Mouse (Mus musculus): ENCODE results near the gene Ccnk.

Gene Ccnk

GRCm38 (mm10) chr12:108225781-108226180, 46.4 kb downstream of the Ccnk start:
- DNase-seq: no peak

DNA sequence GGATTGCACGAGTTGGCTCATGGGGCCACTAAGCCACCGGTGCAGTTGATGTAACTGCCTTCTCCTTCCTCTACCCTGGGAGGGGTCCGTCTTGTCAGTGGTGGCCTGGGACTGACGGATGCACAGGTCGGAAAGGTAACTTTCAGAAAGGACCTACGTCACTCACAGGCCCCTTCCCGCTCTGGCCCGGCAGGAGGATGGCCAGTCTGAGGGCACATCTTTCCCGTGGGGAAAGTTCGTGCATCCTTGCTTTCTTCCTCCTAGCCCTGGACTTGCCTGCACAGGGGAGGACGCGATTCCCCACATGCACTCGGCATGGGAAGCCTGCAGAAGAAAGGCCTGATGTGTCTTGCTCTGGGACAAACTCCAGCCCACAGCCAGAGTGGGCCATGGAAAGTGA, 46.8 kb downstream of the Ccnk start:
- no peak for DNase-seq

GRCm38 (mm10) chr12:108226941-108227340, 47.6 kb downstream of the Ccnk start:
- DNase-seq: no peak

- DNase-seq: no peak
These were observed 48.1 kb downstream of the Ccnk start for GRCm38 (mm10) chr12:108227527-108227926.

DNA sequence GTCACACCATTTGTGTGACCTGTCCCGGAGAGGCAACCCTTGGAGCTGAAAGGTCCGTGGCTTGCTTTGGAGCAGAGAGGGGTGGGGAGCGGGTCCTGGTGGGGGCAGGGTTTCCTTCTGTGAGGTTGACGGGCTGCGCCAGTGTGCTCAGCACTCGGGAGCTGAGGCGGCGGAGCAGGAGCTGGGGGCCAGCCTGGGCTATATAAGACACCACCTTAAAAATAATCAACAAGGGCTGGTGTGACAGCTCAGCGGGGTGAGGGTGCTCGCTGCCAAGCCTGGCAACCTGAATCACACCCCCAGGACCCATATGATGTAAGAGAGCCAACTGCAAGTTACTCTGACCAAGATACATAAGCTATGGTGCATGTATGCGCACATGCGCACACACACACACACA, 50.7 kb downstream of the Ccnk start:
- no peak for DNase-seq

DNA sequence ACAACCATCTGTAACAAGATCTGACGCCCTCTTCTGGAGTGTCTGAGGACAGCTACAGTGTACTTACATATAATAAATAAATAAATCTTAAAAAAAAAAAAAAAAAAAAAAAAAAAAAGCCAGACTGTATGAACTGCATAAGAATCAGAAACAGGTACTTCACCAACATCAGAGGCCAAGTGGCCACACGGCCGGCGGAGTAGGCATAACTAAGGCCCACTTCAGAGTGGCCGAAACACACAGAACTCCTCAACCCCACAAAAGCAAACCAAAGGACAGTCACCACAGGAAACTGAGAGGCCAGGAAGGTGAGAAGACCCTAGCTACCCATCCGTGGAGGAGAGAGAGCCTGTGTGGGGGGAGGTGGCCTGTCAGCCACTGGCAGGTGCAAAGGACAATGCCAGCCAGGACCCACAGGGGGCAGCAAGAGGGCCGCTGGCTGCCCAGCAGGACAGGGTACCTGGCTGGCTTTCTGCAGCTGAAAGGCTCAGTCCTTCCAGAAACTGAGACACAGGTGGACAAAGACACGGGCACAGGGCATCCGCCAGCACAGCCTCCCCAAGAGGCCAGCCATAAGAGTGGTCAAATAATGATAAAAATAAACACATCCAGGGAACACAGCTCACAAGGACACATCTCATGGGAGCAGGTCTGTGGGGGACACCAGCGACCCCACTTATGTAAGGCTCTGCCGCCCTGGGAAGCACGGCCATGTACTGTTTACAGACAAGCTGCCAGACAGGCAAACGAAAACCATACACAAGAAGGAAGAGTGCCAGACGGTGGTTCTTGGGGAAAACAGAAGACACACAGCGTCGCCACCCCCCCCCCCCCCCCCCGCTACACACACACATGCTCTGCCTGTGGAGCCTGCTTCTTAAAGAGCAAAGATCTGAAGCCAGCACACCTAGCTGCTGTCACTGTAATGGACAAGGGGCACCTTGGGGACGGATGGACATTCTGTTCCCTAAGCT, 51.7 kb downstream of the Ccnk start:
- peak; percentile 80 to 91 for DNase-seq

- no peak for DNase-seq
These were observed 52.5 kb downstream of the Ccnk start for GRCm38 (mm10) chr12:108231901-108232300.

- peak; percentile 58 to 61 for DNase-seq
These were observed 54.4 kb downstream of the Ccnk start for GRCm38 (mm10) chr12:108233736-108234135.

DNA sequence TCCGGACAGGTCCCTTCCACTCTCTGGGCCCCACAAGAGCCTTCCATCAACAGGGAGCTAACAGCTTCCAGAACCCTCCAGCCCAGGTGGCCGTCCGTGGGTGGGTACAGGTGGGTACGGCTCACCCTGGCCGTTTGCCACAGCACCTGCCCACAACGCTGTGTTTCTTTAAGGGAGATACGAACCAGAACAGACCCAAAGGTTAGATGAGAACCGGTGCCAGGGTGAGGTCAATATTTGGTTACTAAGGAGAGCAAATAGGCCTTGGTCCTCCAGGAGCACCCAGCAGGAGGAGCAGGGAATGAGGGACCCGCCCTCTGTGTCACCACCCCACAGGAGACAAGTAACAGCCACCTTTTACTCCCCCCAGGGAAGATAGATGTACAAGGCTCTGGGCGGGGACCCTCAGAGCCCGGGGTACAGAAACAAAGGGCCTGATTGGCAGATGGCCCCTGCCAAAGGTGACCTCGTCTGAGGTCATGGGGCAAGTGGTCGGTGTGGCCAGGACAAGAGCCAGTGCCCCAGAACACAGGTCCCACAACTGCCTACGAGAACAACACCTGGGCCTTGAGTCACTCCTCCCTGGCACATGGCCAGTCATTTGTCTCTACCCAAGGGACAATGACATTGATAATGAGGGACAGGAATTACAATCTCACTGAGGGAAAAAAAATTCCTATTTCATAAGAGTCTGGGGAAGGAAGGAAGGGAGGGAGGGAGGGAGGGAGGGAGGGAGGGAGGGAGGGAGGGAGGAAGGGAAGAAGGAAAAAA, 55.6 kb downstream of the Ccnk start:
- DNase-seq: no peak

GRCm38 (mm10) chr12:108235976-108236555, 56.7 kb downstream of the Ccnk start:
- DNase-seq: no peak

DNA sequence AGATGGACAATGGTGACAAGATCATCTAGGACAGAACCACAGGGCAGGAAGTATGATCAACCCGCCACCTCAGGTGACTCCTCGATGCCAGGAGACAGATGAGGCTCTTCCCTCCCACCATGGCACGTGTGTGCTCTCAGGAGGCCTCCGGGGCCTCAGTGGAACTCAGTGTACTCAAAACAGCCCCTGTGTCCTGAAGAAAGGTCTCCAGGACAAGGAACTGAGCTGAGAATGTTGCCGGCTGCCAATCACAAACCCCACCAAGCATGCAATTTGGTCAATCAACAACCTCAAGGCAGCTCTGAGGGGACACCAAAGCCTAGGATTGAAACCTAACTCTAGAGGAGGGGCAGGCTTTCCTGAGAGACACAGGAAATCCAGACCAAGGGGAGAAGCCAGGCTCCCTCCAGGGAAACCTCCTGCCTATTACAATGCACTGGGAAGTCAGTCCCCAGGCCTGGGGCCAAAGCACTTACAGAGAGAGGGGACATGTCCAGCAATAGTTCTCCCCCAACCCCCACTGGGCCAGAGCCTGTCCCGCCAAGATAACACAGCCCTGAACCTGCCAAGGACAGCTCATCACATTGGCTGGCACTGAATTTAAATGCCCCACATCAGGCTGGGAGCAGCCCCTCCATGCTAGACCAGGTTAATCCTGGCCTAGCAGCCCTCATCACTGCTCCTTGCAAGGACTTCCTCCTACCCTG, 58.1 kb downstream of the Ccnk start:
- peak; percentile 78 to 88 for DNase-seq

DNA sequence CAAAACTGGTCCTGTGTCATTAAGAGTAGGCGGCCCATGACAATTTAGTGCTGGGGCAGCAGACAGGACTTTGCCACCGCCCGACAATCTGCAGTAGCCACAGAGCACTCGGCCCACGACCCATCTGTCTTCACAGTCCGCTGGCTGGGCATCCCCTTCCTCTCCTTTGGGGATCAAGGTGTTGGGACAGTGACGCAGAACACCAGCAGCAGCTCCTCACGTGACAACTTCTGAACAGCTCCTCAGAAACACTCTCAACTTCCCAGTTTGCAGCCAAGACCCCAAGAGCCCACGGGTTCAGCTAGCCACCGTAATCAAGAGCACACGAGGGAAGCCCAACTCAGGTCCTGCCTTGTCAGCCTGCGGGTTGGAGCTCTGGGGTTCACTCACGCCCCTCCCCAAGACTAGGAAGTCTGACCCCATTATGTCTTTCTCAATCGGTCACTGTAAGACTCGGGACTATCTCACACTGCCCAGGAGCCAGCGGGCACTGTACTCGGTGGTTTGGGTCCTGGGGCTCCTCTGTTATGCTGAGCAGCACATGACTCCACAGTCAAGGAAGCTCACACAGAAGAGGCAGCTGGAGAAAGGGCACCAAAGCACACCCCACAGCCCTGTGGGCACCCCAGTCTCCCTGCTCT, 59.1 kb downstream of the Ccnk start:
- no peak for DNase-seq

DNA sequence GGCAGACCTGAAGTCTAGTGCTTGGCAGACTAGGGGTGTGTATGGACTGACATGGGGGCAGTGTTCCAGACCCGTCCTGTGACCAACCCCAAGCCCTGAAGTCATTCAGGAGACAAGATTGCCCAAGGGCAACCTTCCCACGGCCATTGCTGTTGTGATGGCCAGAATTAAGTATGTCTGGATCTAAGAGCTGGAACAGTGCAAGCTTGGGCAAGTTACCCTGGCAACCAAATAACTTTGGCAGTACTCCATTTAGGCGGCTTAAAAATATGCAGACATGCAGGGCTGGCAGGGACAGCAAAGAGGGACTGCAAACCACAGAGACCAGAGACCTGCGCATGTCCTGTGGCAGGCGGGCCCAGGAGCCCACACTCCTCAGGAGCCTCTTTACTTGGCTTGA, 60.1 kb downstream of the Ccnk start:
- peak; percentile 78 to 88 for DNase-seq

DNA sequence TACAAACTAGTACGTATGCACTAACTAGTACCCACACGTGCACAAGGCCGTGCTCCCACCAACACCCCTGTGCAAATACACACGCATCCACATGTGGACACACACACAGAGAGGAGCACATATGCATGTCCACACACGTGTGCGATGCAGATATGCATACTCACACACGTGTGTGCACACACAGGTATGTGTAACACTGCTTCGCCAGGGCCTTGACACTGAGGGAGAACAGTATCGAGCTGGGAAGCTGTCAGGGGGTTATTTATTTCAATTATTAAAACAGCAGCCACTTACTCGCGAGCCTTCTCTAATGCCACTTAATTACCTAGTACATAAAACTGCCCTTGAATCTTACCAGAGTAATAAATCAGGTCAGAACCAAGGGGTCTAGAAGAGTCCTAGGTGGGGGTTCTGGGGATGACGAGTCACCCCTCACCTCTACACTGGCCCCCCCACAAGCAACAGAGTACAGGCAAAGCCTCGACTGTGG, 61.1 kb downstream of the Ccnk start:
- DNase-seq: no peak

DNA sequence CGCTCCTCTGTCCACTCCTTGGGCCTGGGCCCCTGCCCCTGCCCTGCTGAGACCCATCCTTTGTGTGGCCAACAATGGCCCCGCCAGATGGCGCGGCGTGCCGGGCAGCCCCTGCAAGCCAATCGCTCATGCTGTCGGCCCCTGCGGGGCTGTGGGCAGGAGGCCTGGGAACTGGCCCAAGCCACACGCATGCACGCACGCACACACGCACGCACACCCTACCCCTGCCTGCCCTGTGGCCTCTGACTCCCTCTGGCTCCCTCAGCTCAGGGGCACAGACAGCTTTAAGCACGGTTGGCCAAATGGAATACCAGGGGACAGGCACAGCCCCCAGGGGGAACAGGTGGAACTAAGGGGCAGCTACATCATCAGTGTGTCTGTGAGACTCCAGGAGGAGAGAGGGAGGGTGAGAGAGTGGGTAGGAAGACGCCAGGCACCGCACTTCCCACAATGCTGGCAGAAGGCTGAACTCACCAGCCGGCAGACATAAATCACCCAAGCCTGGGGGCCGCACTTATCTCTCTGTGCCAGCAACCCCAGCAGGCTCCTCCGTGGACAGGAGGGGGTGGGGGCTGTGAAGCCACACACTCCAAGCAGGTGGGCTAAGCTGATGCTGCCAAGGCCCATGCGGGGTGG, 61.7 kb downstream of the Ccnk start:
- DNase-seq: no peak

- no peak for DNase-seq
These were observed 62.2 kb downstream of the Ccnk start for GRCm38 (mm10) chr12:108241626-108242025.

GRCm38 (mm10) chr12:108242243-108242745, 62.9 kb downstream of the Ccnk start:
- no peak for DNase-seq

GRCm38 (mm10) chr12:108244778-108245177, 65.4 kb downstream of the Ccnk start:
- DNase-seq: peak; percentile 90 to 92

GRCm38 (mm10) chr12:108245579-108245978, 66.2 kb downstream of the Ccnk start:
- no peak for DNase-seq

DNA sequence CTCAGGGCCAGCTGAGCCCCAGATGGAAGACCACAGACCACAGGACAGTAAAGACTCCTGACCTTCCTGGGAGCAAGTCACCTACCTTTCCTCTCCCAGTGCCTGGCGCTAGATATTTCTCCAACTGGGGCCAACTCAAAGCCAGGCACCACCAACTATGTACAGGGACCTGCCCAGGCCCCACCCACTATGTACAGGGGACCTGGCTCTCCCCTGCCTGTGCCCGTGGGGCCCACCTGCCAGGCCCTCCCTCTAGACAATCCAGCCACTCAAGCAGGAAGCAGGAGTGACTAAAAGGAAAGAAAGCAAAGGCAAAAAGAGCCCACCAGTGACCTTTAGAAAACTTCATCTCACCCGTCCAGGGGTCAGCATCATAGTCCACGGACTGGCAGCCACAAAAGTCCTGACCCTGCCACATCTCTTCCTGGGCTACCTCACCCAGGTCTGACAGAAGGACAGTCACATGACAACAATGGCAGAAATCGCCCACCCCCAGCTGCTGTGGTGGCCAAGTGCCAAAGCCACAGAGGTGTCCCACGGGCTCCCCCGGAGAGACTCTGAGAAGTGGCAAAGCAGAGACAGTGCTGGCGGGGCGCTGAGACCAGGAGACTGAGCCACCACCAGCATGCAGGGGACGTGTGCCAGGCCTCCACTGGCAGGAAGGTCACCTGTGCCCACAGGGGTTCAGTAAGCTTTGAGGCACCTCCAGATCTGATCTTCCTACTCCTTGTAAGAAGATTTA, 67.6 kb downstream of the Ccnk start:
- DNase-seq: no peak

GRCm38 (mm10) chr12:108249019-108249418, 69.6 kb downstream of the Ccnk start:
- DNase-seq: no peak

Measured in kidney, postnatal 36 days (tissue).